Mouse (Mus musculus) layer of hippocampus, adult 9-11 months (tissue): Measurements from ENCODE around the gene Epb41l3.

Experiments
- DNase-seq: peaks from one replicate; pipeline ENCODE4 v3.0.0; 2022

Gene Epb41l3

DNA sequence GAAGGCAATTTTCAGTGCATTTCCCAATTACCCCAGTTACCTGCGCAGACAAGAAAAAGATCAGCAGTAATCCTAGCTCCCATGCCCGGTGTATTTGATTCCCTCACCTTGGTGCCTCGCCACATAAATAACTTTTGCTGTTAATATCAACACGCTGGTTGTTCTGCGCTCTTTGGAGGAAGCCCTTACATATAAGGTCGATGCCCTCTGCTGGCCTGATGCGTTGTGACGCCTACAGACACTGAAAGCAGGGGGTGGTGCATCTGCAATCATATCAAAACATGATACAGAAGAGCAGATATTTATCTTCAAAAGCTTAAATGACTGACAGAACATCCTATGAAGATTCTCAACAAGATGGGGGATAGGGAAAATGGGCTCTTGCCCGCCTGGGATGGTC, 181.0 kb downstream of the Epb41l3 start:
- DNase-seq: no peak

DNA sequence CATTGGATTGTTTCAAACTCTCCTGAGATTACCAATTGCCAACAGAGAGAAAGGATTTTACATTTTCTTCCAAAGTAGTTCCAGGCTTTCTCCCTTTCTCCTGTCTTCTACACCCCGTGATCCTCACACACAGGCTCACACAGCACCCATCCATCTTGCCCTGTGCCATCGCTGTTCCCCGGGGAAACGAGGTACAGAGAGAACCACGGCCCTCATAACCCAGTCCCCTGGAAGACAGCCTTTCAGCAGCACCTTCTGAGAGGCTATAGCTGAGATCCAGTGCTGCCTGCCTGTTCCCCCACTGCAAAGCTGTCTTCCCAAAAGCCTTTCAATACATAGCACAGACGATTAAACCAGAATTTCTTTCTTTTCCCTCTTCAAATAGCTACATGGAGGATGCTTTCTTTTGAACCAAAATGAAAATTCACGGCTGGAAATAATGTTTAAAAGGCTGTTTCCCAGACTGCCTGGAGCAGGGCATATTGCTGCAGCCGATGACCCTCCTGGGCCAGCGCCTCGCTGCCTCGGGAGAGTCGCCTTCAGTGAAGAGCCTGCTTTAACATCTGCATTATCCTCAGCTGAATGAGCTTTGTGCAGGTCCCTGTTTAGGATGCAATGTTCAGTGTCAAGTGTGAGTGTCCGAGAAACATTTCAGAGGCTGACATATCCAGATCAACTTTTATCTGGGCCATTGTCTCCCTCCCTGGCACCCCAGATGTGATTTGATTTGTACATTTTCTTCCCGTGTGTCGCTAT, 188.5 kb downstream of the Epb41l3 start:
- DNase-seq: no peak

DNA sequence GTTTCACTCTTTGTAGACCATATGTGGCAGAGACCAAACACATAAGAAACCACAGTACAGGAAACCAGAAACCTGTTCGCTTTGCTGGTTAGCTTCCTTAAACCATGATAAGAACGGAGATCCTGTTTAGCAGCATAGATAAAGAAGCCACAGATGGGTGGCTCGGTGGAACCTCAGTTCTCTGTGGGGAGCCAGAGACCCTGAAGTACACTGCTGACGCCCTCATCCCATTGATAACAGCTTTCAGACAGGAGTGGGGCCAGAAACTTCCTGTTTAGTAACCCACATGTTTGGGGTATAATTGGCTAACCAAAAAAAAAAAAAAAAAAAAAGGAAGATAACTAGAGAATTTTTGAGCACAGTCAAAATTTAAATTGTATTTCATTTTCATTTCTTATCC, 189.7 kb downstream of the Epb41l3 start:
- DNase-seq: no peak

DNA sequence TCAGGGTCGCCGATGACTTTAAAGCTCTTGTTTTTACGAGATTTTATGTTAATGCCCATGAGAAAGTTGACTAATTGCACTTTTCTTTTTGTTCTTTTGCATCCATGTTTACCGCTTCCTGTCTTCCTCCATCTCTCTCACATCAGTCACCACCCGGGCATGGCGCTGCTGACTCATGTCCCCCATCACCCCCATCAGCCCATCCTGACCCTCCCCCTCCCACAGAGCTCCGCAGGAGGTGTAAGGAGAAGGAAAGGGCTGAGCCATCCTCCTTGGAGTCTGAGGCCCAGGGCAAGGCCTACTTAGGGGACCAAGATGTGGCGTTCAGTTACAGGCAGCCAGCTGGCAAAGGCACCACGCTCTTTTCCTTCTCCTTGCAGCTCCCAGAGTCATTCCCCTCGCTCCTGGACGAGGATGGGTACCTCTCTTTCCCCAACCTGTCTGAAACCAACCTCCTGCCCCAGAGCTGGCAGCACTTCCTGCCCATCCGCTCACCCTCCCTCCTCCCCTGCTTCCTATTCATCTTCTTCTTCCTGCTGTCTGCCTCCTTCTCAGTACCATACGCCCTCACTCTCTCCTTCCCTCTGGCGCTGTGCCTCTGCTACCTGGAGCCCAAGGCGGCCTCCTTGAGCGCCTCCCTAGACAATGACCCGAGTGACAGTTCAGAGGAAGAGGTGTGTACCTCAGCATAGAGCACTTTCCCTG, 190.4 kb downstream of the Epb41l3 start:
- DNase-seq: no peak

DNA sequence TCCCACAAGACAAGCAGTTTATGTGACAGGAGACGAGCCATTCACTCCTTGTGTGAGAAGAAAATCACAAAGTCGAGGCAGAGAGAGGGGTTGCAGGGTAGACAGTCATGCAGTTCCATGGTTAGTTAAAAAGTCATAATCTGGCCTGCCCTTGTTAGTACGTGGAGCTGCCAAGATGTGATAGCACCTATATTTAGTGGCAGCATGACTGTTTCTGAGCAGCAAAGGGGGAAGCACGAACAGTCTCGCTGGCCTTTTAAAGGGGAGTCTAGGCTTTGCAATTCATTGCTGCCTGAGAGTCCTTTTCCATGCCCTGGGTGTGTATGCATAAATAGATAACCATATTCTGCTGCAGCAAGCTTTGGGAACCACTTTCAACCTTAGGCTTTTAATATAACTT, 191.5 kb downstream of the Epb41l3 start:
- no peak for DNase-seq

DNA sequence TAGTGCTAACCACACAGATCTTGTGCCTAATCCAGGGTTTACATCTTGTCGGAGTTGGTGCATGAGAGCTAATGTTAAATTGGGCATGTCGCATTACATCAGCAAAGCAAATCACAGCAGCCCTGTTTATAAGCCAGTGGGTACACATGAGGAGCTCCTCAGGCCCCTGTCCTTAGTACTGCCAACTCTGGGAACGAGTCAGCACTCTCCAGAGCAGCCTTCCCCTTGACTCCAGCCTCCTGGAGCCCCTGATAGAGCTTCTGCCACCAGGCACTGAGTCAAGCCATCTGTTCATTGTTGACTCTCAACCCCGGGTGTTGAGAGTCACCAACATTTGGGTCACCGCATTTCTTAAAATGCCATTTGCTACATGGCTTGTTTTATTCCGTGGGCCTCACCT, 192.0 kb downstream of the Epb41l3 start:
- no peak for DNase-seq

DNA sequence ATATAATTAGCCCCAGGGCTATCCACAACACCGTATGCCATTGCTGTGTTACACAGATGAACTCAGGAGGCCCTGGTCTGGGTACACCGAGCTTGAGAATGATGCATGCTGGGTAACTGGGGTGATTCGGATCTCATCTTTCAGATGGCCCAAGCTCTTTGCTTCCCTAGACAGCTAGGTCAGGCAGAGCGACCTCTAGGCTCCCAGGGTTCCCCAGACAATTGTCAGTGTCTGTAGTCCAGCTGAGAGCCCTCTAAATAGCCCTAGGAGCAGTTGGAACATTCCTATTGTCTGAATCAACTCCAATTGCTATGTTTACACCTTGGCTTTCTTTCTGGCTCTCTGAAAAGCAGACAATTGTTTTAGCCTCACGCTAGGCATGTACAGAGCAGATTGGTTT, 201.9 kb downstream of the Epb41l3 start:
- DNase-seq: no peak

DNA sequence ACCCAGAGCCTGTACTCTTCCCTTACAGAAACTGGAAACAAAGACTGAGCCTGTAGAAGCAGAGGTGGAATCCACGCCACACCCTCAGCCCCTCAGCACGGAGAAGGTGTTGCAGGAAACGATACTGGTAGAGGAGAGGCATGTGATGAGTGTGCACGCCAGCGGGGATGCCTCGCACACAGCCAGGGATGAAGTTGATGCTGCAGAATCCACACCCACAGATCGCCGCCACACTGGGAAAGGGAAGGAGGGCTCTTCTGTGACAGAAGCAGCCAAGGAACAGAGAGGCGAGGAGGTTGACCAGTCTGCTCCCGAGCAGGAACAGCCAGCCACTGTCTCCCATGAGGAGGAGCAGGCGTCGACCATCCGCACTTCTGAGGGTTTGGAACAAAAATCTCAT, 209.0 kb downstream of the Epb41l3 start:
- DNase-seq: no peak

DNA sequence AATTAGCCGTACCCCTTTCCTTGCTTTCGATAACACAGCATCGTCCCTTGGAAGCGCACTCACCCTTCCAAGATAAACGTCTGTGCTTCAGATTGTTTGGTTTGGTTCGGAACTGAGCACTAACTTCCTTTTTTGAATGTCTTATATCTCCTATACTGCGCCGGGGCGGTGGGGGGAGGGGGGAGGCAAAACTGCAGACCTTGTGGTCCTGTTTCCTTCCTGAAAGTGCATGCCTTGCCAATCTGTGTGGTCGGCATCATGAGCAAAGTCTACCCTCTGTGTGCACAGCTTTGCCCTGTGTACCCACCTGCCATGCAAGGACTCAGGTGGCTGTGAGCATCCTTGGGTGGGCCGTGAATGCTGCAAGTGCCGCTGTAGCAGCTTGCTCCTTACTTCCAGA, 212.6 kb downstream of the Epb41l3 start:
- DNase-seq: no peak

DNA sequence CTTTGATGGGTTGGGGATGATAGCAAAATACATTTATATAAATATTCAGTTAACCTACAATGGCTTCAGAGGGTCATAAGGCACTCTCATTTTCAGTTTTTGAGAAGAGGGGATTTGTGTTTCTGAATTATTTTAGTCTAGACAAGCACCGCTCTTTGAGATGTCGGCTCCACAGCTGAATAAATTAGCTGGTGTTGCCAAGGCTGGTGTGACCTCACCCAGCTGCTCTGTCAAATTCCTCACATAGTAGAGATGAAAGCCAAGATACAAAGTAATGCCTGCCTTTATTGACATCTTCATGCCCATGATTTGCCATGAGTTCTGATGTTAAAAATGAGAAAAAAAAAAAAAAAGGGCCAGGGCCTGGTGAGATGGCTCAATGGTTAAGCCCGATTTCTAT, 214.8 kb downstream of the Epb41l3 start:
- no peak for DNase-seq

DNA sequence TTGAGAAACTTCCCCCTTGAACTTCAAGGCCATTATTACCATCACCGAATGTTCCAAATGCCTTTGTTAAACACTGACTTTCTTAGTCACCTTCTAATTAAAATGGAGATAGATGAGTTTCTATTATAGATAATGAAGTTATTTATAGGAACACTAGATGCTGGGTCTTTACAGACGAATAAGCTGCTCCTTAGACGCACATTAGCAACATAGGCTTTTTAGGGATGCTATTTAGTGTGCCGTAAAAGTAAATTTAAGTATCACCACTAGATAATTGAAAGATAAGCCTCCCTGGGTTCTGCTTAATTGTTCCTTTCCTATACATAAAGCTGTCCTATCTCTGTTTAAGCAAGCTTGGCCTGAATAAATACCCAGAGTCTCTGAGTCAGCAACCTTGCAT, 226.1 kb downstream of the Epb41l3 start:
- DNase-seq: no peak

DNA sequence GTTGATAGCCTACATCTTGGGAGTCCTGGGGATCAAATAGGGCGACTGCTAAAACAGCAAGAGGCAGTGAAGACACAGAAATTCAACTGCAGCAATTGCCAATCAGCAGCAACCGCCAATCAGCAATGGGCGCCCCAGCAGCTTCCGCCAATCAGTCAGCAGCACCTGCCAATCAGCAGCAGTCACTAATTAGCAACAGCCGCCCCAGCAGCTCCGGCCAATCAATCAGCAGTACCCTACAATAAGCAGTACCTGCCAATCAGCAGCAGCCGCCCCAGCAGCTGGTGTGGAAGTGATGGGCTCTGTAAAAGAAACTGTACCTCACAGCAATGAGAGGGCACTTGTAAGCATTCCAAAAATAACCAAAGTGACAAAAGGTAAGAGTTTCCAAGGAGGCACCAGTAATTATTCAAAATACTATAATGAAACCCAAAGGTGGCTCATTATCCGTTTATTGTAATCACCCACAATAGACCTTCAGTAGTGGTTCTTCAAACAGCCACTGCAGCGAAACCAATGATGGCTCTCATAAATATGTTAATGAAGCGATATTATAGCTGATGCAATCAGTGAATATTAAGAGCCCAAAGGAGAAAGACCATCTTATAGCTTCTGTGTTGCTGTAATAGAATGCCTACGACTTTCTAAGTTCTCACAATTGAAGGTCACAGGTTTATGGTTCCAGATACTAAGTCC, 228.2 kb downstream of the Epb41l3 start:
- peak; percentile 55 for DNase-seq

DNA sequence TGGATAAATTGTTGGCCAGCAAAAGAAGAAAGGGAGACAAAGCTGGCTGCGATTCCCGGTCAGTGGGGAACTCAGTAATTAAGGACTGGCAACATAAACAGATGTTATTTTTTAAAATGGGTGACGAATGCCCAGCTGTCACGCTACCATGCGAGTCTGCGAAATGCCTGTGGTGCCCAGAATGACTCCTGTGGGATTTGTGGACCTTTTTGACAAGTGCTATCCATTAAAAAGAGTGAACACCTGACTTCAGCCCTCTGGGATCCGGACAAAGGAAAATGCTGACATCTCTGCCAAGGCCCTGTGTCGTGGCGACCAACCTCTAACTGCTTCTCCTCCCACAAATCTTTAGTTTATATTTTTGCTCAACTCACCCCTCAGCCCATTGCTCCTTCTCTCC, 232.2 kb downstream of the Epb41l3 start:
- no peak for DNase-seq

DNA sequence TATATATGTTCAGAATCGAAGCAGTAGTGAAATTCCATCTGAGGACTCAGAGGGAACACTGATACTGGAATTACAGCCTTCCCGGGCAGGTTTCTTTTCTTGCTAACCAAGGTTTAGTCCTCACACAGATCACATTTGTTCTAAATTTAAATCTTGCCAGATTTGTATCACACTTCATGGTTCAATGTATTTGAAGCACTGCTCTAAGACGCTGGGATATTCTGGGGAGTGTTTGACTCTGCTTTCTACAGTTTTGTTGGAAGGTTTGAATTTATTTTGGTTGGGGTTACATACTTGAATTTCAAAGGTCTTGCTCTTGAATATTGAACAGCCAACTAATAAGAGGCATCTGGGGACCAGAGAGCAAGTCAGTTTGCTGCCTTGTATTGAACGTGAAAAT, 234.4 kb downstream of the Epb41l3 start:
- no peak for DNase-seq

DNA sequence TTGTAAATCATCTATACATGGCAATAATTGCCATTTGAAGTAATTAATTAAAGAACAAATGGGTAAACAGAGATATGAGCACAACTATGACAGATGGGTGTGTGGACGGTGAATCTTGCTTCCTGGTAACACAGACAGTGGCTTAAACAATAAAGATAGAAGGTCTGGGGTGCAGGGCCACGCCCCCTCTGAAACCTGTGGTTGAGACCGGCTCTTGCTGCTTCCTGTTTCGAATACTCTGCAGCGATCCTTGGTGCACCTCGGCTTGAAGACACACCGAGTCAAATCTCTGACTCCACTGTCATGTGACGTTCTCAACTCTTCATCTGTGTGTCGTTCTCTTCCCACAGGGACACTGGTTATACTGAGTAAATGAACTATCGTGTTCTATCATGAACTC, 245.0 kb downstream of the Epb41l3 start:
- no peak for DNase-seq

DNA sequence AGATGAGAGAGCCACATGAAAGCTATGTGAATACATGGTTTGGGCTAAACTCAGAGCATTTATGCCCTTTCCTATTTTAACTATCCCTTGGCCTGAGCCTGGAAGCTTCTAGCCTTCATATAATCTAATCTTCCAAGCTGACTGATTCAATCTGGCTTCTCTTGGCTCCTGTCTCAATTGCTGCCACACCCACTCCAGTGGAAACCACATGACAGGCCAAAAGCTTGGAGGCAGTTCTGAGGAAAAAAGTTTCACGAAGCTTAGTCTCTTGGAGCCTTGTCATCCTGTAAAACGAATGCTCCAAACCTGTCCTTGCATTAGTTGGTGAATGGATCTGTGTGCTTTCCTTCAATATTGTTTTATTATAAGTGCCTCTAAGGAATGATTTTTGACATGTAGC, 247.2 kb downstream of the Epb41l3 start:
- DNase-seq: no peak
